Mouse (Mus musculus) lung, postnatal 0 days (tissue): ENCODE results near the gene Hsd17b1.

ENCODE experiments used
- CTCF ChIP-seq: IDR thresholded peaks from 2 replicates; pipeline ENCODE4 v1.5.1; 2016; ENCODE audit warnings: antibody characterized with exemption, mild to moderate bottlenecking
- EP300 ChIP-seq: IDR thresholded peaks from 2 replicates; pipeline ENCODE4 v1.6.1; 2016; ENCODE audit warnings: antibody characterized with exemption, mild to moderate bottlenecking, control low read depth

DNA sequence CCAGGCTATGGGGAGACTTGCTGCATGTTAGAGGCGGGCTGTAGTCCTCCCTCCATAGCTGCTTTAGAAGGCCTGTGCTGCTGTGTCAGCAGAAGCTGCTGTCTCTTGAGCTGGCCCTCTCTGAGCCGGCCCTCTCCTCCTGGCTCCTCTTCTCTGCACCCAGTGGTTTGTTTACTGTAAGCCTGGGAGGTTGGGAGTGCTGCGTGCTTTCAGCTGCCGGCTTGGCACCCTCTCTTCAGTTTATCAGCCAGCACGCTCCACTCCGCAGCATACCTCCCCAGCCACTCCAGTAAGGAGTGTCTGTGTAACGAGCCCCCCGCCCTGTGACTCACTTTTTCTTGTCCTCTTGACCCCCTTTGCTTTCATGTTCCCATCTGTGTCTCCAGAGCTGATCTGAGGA is 21.3 kb upstream of the Hsd17b1 start:
- no peak for TF ChIP-seq CTCF
- peak; percentile 98 for TF ChIP-seq EP300
